Mouse (Mus musculus) adrenal gland, adult (tissue): ENCODE results near the gene Emg1.

Experiments
- DNase-seq, 2 experiments: peaks; one replicate each; pipeline ENCODE4 v3.0.0; 2022 to 2023; ENCODE audit warnings: low spot score in 1 of 2; ENCODE audit not compliant: inconsistent age in 2 of 2

Gene Emg1

GRCm38 (mm10) chr6:124711824-124712782 is at the start of gene Emg1, which contains the start of gene Phb2:
TSS of gene Emg1 (minus strand) at chr6:124712178.
TSS of gene Phb2 (plus strand) at chr6:124712336.
- DNase-seq, result peak; percentile 99

GRCm38 (mm10) chr6:124759259-124759658 is 47.3 kb upstream of the Emg1 start:
- DNase-seq, result peak; percentile 88 to 95

GRCm38 (mm10) chr6:124758849-124759232 is 46.9 kb upstream of the Emg1 start:
- no peak for DNase-seq

GRCm38 (mm10) chr6:124757909-124758848 is 46.2 kb upstream of the Emg1 start:
- peak; percentile 68 to 85 for DNase-seq

GRCm38 (mm10) chr6:124757351-124757880 is 45.4 kb upstream of the Emg1 start:
- DNase-seq, result no peak

GRCm38 (mm10) chr6:124756652-124757350 is 44.8 kb upstream of the Emg1 start:
- peak; percentile 90 to 96 for DNase-seq

GRCm38 (mm10) chr6:124755831-124756595 is 44.0 kb upstream of the Emg1 start, which contains the start of the genes Gm45234 and Atn1:
TSS of gene Gm45234 (minus strand) at chr6:124756021.
TSS of gene Atn1 (minus strand) at chr6:124756524.
- DNase-seq, result peak; percentile 86 to 92

- DNase-seq, result no peak
Measured at GRCm38 (mm10) chr6:124755306-124755705, 43.3 kb upstream of the Emg1 start.

GRCm38 (mm10) chr6:124753861-124754260 is 41.9 kb upstream of the Emg1 start:
- no peak for DNase-seq

GRCm38 (mm10) chr6:124750405-124750804 is 38.4 kb upstream of the Emg1 start:
- DNase-seq, result peak in 1 of 2 experiments; percentile 73

GRCm38 (mm10) chr6:124746654-124747632 is 35.0 kb upstream of the Emg1 start:
- DNase-seq, result peak in 1 of 2 experiments; percentile 49

- DNase-seq, result no peak
Measured at GRCm38 (mm10) chr6:124746296-124746605, 34.3 kb upstream of the Emg1 start.

GRCm38 (mm10) chr6:124745490-124746295 is 33.7 kb upstream of the Emg1 start:
- peak; percentile 97 to 98 for DNase-seq

- no peak for DNase-seq
Measured at GRCm38 (mm10) chr6:124744755-124745321, 32.9 kb upstream of the Emg1 start.

GRCm38 (mm10) chr6:124743647-124744046 is 31.7 kb upstream of the Emg1 start:
- DNase-seq, result no peak

- DNase-seq, result peak in 1 of 2 experiments; percentile 60
Measured at GRCm38 (mm10) chr6:124742839-124743514, 31.0 kb upstream of the Emg1 start.

GRCm38 (mm10) chr6:124741842-124742241 is 29.9 kb upstream of the Emg1 start:
- no peak for DNase-seq
